Mouse (Mus musculus): Measurements from ENCODE around the gene Nhsl1. TPM values are rescaled to one million over a fixed set of nuclear protein-coding genes. Genes with fewer than 3 reads are reported as not detected.

Nhsl1 gene
- polyA plus RNA-seq, 1 experiment: 0.74 TPM

DNA sequence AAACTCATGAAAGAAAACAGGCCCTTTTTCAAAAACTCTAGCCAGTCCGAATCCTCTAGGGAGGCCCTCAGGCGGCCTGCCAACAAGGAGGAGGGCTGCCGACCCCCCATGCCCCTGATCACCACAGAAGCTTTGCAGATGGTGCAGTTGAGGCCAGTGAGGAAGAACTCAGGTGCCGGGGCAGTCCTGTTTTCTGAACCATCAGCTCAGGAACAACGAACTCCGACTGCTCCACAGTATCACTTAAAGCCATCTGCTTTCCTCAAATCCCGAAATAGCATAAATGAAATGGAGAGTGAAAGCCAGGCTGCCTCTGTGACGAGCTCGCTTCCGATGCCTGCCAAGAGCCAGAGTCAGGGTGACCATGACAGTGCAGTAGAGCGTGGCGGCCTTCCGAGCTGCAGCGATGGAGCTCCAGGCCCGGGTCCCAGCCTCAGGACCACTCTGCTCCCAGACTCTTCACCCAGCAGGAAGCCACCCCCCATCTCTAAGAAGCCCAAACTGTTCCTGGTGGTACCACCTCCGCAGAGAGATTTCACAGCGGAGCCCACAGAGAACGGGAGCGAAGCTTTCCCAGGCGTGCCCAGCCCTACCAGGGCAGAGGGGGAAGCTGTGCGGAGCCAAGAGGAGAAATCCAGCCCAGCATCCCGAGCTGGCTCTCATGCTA, 207.5 kb downstream of the Nhsl1 start:
- TF ChIP-seq POLR2A (IDR thresholded peaks at IDR 0.05; ENCODE audit: low read depth, low read length) (no peak), CTCF (IDR thresholded peaks at IDR 0.05; ENCODE audit: extremely low read depth, insufficient read depth, insufficient read length, insufficient replicate concordance) (no peak)
- Histone ChIP-seq H3K27ac (ENCODE audit: insufficient read depth, low read length) (no peak overlapping the region), H3K4me1 (ENCODE audit: control insufficient read depth, insufficient read depth, insufficient read length) (no peaks in the 10 kb centered on the region), H3K4me3 (ENCODE audit: extremely low read depth, insufficient read depth, insufficient read length) (no peak overlapping the region), H3K27me3 (ENCODE audit: control insufficient read depth, insufficient read depth, low read length) (no peaks in the 10 kb centered on the region), H3K36me3 (ENCODE audit: control insufficient read depth, insufficient read depth, low read length) (no peaks in the 10 kb centered on the region)
- WGBS: 92% methylated on average over 22 of the region's 22 CpGs
- DNase-seq (ENCODE audit: low read depth in 1 of 2, low spot score in 2 of 2): no peak

DNA sequence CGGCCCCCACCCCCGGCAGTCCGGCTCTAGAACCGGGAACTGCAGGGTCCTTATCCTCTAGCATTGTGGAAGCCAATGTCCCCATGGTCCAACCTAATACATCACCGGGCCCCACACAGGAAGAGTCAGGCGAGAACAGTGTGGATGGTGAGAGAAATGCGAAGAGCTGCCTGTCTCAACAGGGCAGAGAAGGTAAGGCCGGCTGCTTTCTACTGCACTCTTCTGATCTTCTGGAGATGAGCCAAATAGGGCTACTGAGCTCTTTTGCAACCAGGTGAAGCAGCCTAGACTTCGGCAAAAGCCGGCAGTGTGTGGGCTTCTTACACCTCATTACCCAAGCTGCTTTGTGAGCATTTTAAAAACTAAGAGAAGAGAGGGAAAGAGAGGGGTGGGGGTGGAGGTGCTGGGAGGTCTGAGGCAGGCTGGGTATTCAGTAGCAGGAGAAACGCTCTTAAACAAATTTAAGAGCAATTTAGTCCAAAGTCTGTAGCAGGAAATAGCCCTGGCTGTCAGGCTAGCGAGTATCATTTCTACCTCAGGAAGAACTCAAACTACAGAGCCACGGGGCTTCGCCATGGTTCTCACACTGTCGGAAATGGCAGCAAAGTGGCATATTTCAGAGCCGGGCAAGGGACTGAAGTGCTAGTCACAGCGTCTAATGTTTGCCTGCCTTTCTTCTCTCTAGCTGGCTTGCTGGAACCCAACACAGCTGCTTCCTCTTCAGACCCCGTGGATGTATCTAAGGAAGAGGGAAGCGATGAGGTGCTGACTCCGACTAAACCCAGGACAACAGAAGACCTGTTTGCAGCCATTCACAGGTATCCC, 208.3 kb downstream of the Nhsl1 start:
- Histone ChIP-seq H3K27ac (ENCODE audit: insufficient read depth, low read length) (no peak overlapping the region), H3K4me1 (ENCODE audit: control insufficient read depth, insufficient read depth, insufficient read length) (no peaks in the 10 kb centered on the region), H3K27me3 (ENCODE audit: control insufficient read depth, insufficient read depth, low read length) (no peaks in the 10 kb centered on the region), H3K36me3 (ENCODE audit: control insufficient read depth, insufficient read depth, low read length) (no peaks in the 10 kb centered on the region), H3K4me3 (ENCODE audit: extremely low read depth, insufficient read depth, insufficient read length) (no peak overlapping the region; the same call in 1 of the 2 replicates)
- no peak for DNase-seq (ENCODE audit: low read depth in 1 of 2, low spot score in 2 of 2)
- TF ChIP-seq POLR2A (IDR thresholded peaks at IDR 0.05; ENCODE audit: low read depth, low read length) (no peak), CTCF (IDR thresholded peaks at IDR 0.05; ENCODE audit: extremely low read depth, insufficient read depth, insufficient read length, insufficient replicate concordance) (no peak)
- WGBS: 37% methylated on average over 20 of the region's 20 CpGs

GRCm38 (mm10) chr10:18527766-18528165, 209.0 kb downstream of the Nhsl1 start:
- Histone ChIP-seq H3K4me3 (ENCODE audit: extremely low read depth, insufficient read depth, insufficient read length) (no peak overlapping the region), H3K36me3 (ENCODE audit: control insufficient read depth, insufficient read depth, low read length) (no peaks in the 10 kb centered on the region), H3K27ac (ENCODE audit: insufficient read depth, low read length) (no peak overlapping the region), H3K27me3 (ENCODE audit: control insufficient read depth, insufficient read depth, low read length) (no peaks in the 10 kb centered on the region), H3K4me1 (ENCODE audit: control insufficient read depth, insufficient read depth, insufficient read length) (no peaks in the 10 kb centered on the region)
- TF ChIP-seq CTCF (IDR thresholded peaks at IDR 0.05; ENCODE audit: extremely low read depth, insufficient read depth, insufficient read length, insufficient replicate concordance) (no peak), POLR2A (IDR thresholded peaks at IDR 0.05; ENCODE audit: low read depth, low read length) (no peak)
- DNase-seq (ENCODE audit: low read depth in 1 of 2, low spot score in 2 of 2): no peak
- WGBS: 22% methylated on average over 7 of the region's 7 CpGs

GRCm38 (mm10) chr10:18528475-18528874, 209.7 kb downstream of the Nhsl1 start:
- H3K4me3 ChIP-seq (ENCODE audit: extremely low read depth, insufficient read depth, insufficient read length): no peak overlapping the region
- WGBS: 52% methylated on average over 5 of the region's 5 CpGs
- DNase-seq (ENCODE audit: low read depth in 1 of 2, low spot score in 2 of 2): no peak
- H3K4me1 ChIP-seq (ENCODE audit: control insufficient read depth, insufficient read depth, insufficient read length): no peaks in the 10 kb centered on the region
- TF ChIP-seq CTCF (IDR thresholded peaks at IDR 0.05; ENCODE audit: extremely low read depth, insufficient read depth, insufficient read length, insufficient replicate concordance): no peak
- no peak for TF ChIP-seq POLR2A (IDR thresholded peaks at IDR 0.05; ENCODE audit: low read depth, low read length)
- no peaks in the 10 kb centered on the region for H3K36me3 ChIP-seq (ENCODE audit: control insufficient read depth, insufficient read depth, low read length)
- no peak overlapping the region for H3K27ac ChIP-seq (ENCODE audit: insufficient read depth, low read length)
- no peaks in the 10 kb centered on the region for H3K27me3 ChIP-seq (ENCODE audit: control insufficient read depth, insufficient read depth, low read length)

GRCm38 (mm10) chr10:18529177-18529576, 210.4 kb downstream of the Nhsl1 start:
- TF ChIP-seq CTCF (IDR thresholded peaks at IDR 0.05; ENCODE audit: extremely low read depth, insufficient read depth, insufficient read length, insufficient replicate concordance): no peak
- no peak for TF ChIP-seq POLR2A (IDR thresholded peaks at IDR 0.05; ENCODE audit: low read depth, low read length)
- Histone ChIP-seq H3K27me3 (ENCODE audit: control insufficient read depth, insufficient read depth, low read length) (no peaks in the 10 kb centered on the region), H3K4me3 (ENCODE audit: extremely low read depth, insufficient read depth, insufficient read length) (no peak overlapping the region), H3K36me3 (ENCODE audit: control insufficient read depth, insufficient read depth, low read length) (no peaks in the 10 kb centered on the region), H3K4me1 (ENCODE audit: control insufficient read depth, insufficient read depth, insufficient read length) (no peaks in the 10 kb centered on the region), H3K27ac (ENCODE audit: insufficient read depth, low read length) (no peak overlapping the region)
- WGBS: 88% methylated on average over 4 of the region's 4 CpGs
- DNase-seq (ENCODE audit: low read depth in 1 of 2, low spot score in 2 of 2): no peak

- no peak for TF ChIP-seq POLR2A (IDR thresholded peaks at IDR 0.05; ENCODE audit: low read depth, low read length)
- TF ChIP-seq CTCF (IDR thresholded peaks at IDR 0.05; ENCODE audit: extremely low read depth, insufficient read depth, insufficient read length, insufficient replicate concordance): no peak
- 90% methylated on average over 4 of the region's 4 CpGs for WGBS
- H3K36me3 ChIP-seq (ENCODE audit: control insufficient read depth, insufficient read depth, low read length): no peaks in the 10 kb centered on the region
These were observed 211.4 kb downstream of the Nhsl1 start for GRCm38 (mm10) chr10:18530161-18530560.

DNA sequence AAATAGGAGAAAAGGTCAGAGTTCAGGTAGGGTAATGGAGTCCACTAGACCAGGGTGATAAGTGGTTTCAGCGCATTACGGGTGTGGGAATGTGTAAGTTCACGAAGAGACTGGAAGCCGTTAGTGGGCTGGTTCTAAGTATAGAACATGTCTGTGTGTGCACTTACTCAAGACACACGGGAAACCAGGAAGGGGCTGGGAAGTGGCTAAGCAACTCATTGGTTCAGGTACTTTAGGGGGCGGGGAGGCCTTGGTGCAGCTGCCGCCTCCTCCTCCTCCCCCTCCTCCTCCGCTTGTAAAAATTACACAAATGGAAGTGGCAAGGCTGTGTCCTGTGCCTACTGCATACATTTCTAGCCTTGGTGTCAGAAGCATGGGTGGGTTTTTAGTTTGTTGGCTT, 213.5 kb downstream of the Nhsl1 start:
- H3K27me3 ChIP-seq (ENCODE audit: control insufficient read depth, insufficient read depth, low read length): no peaks in the 10 kb centered on the region
- H3K27ac ChIP-seq (ENCODE audit: insufficient read depth, low read length): no peak overlapping the region
- TF ChIP-seq CTCF (IDR thresholded peaks at IDR 0.05; ENCODE audit: extremely low read depth, insufficient read depth, insufficient read length, insufficient replicate concordance) (no peak), POLR2A (IDR thresholded peaks at IDR 0.05; ENCODE audit: low read depth, low read length) (no peak)
- WGBS: 64% methylated on average over 8 of the region's 8 CpGs
- no peaks in the 10 kb centered on the region for H3K4me1 ChIP-seq (ENCODE audit: control insufficient read depth, insufficient read depth, insufficient read length)
- H3K36me3 ChIP-seq (ENCODE audit: control insufficient read depth, insufficient read depth, low read length): no peaks in the 10 kb centered on the region
- DNase-seq (ENCODE audit: low read depth in 1 of 2, low spot score in 2 of 2): no peak
- no peak overlapping the region for H3K4me3 ChIP-seq (ENCODE audit: extremely low read depth, insufficient read depth, insufficient read length)

More at GRCm38 (mm10) chr10:18530161-18530560, 211.4 kb downstream of the Nhsl1 start:
- no peak for DNase-seq (ENCODE audit: low read depth in 1 of 2, low spot score in 2 of 2)
- Histone ChIP-seq H3K27me3 (ENCODE audit: control insufficient read depth, insufficient read depth, low read length) (no peaks in the 10 kb centered on the region), H3K4me1 (ENCODE audit: control insufficient read depth, insufficient read depth, insufficient read length) (no peaks in the 10 kb centered on the region), H3K4me3 (ENCODE audit: extremely low read depth, insufficient read depth, insufficient read length) (no peak overlapping the region), H3K27ac (ENCODE audit: insufficient read depth, low read length) (no peak overlapping the region)
